Mouse (Mus musculus) v-Abl transformed pro-B cells (cell line): ENCODE measurements around the gene Ghrhr.

Source experiments
- in situ Hi-C, 2 experiments: fragments of 400-800 bp; cut with MboI; formaldehyde crosslinking; loops; one replicate each; pipeline ENCODE4 v1.15.1; 2025; ENCODE audit not compliant: unreplicated experiment in 2 of 2

The Ghrhr gene

GRCm38 (mm10) chr6:55392453-55392852, 16.4 kb downstream of the Ghrhr start:
- in situ Hi-C loops, result no loop called here

- in situ Hi-C loops, result no loop called here
These were observed 18.8 kb downstream of the Ghrhr start for GRCm38 (mm10) chr6:55394854-55395253.

- in situ Hi-C loops, result no loop called here
These were observed 20.1 kb downstream of the Ghrhr start for GRCm38 (mm10) chr6:55396176-55396575.

- in situ Hi-C loops, result no loop called here
These were observed 20.5 kb downstream of the Ghrhr start for GRCm38 (mm10) chr6:55396622-55397041.

GRCm38 (mm10) chr6:55398869-55399628, 23.0 kb downstream of the Ghrhr start:
- in situ Hi-C loops, result no loop called here

GRCm38 (mm10) chr6:55399910-55400309, 23.8 kb downstream of the Ghrhr start:
- in situ Hi-C loops, result no loop called here

GRCm38 (mm10) chr6:55402041-55402776, 26.1 kb downstream of the Ghrhr start:
- in situ Hi-C loops, result no loop called here

- in situ Hi-C loops, result no loop called here
These were observed 27.6 kb downstream of the Ghrhr start for GRCm38 (mm10) chr6:55403411-55404309.

- in situ Hi-C loops, result no loop called here
These were observed 28.4 kb downstream of the Ghrhr start for GRCm38 (mm10) chr6:55404421-55404990.

GRCm38 (mm10) chr6:55407345-55407744, 31.2 kb downstream of the Ghrhr start:
- in situ Hi-C loops, result no loop called here

- in situ Hi-C loops, result no loop called here
These were observed 34.2 kb downstream of the Ghrhr start for GRCm38 (mm10) chr6:55410119-55410775.

- in situ Hi-C loops, result no loop called here
These were observed 34.9 kb downstream of the Ghrhr start for GRCm38 (mm10) chr6:55410977-55411376.

GRCm38 (mm10) chr6:55416202-55416601, 40.1 kb downstream of the Ghrhr start:
- in situ Hi-C loops, result no loop called here

- in situ Hi-C loops, result no loop called here
These were observed 42.8 kb downstream of the Ghrhr start for GRCm38 (mm10) chr6:55418746-55419410.

GRCm38 (mm10) chr6:55420411-55420810, 44.3 kb downstream of the Ghrhr start:
- in situ Hi-C loops, result no loop called here

GRCm38 (mm10) chr6:55420869-55421361, 44.8 kb downstream of the Ghrhr start:
- in situ Hi-C loops, result no loop called here

- in situ Hi-C loops, result no loop called here
These were observed 56.0 kb downstream of the Ghrhr start for GRCm38 (mm10) chr6:55432121-55432520.

- in situ Hi-C loops, result no loop called here
These were observed 58.3 kb downstream of the Ghrhr start for GRCm38 (mm10) chr6:55434360-55434759.
